Mouse (Mus musculus): Measurements from ENCODE around the gene Hist1h4h. TPM values are rescaled to one million over a fixed set of nuclear protein-coding genes. Genes with fewer than 3 reads are reported as not detected.
A peak's percentile ranks its signal among the peaks of the same experiment; 100 is the strongest.
"Not testable (repeated sequence)": the region's sequence is repeated elsewhere in the genome, so short reads cannot be mapped to it uniquely, and the experiment has no call there.

Hist1h4h gene
- polyA plus RNA-seq, 1 experiment from 2014 or later: 6.9 TPM

- WGBS: 67% methylated on average over 5 of the region's 5 CpGs
- H3K4me1 ChIP-seq: peaks cover 23% of the 10 kb centered on the region
- H3K4me3 ChIP-seq: no peak overlapping the region
- H3K27me3 ChIP-seq: no peaks in the 10 kb centered on the region
- no peak for ATAC-seq (ENCODE audit: low FRiP score)
- H3K4me2 ChIP-seq (replicated peaks): 0 out of 2 replicates have a peak overlapping the region, but pooled peaks have one; percentile 4
- no peaks in the 10 kb centered on the region for H3K9me3 ChIP-seq (replicated peaks)
- H3K9ac ChIP-seq: no peak overlapping the region
- H3K36me3 ChIP-seq: no peaks in the 10 kb centered on the region
- H3K27ac ChIP-seq: no peak overlapping the region
These were observed 7.4 kb downstream of the Hist1h4h start for GRCm38 (mm10) chr13:23538249-23538648.

- WGBS: 65% methylated on average over 1 of the region's 1 CpGs
- H3K36me3 ChIP-seq; ATAC-seq (ENCODE audit: low FRiP score); H3K4me3 ChIP-seq; H3K27ac ChIP-seq; H3K27me3 ChIP-seq; H3K9me3 ChIP-seq (replicated peaks); H3K9ac ChIP-seq; H3K4me2 ChIP-seq (replicated peaks): not testable (repeated sequence)
- H3K4me1 ChIP-seq: peaks cover 15% of the 10 kb centered on the region
These were observed 9.0 kb downstream of the Hist1h4h start for GRCm38 (mm10) chr13:23539821-23540220.

GRCm38 (mm10) chr13:23541497-23541896 lies 10.6 kb downstream of the Hist1h4h start:
- Histone ChIP-seq H3K9me3 (replicated peaks) (no peaks in the 10 kb centered on the region), H3K4me3 (no peak overlapping the region), H3K36me3 (no peaks in the 10 kb centered on the region), H3K27ac (no peak overlapping the region), H3K4me2 (replicated peaks) (no peak overlapping the region), H3K4me1 (peaks cover 8% of the 10 kb centered on the region), H3K27me3 (no peaks in the 10 kb centered on the region), H3K9ac (no peak overlapping the region)
- ATAC-seq (ENCODE audit: low FRiP score): no peak
- WGBS: 81% methylated on average over 3 of the region's 3 CpGs

- H3K4me2 ChIP-seq (replicated peaks): peak overlapping the region; percentile 69
- WGBS: 4% methylated on average over 3 of the region's 3 CpGs
- H3K27ac ChIP-seq: peak overlapping the region; percentile 84
- ATAC-seq (ENCODE audit: low FRiP score); H3K27me3 ChIP-seq; H3K36me3 ChIP-seq; H3K4me1 ChIP-seq; H3K9me3 ChIP-seq (replicated peaks): not testable (repeated sequence)
- H3K9ac ChIP-seq: peak overlapping the region; percentile 69
- peak overlapping the region; percentile 42 for H3K4me3 ChIP-seq
These were observed 11.6 kb downstream of the Hist1h4h start for GRCm38 (mm10) chr13:23542225-23542980.

GRCm38 (mm10) chr13:23542999-23543607 lies 12.3 kb downstream of the Hist1h4h start, which contains the start of gene Hist1h2bh:
TSS of gene Hist1h2bh (minus strand) at chr13:23543392.
- Histone ChIP-seq H3K4me2 (replicated peaks) (peak within 1 kb of the TSS; percentile 69), H3K9ac (peak within 1 kb of the TSS; percentile 69), H3K4me3 (peak within 1 kb of the TSS; percentile 46), H3K27ac (peak within 1 kb of the TSS; percentile 92)
- not testable (repeated sequence) for H3K9me3 ChIP-seq (replicated peaks); H3K4me1 ChIP-seq; H3K36me3 ChIP-seq; H3K27me3 ChIP-seq
- under 1% methylated on average over 38 of the region's 42 CpGs for WGBS
- ATAC-seq (ENCODE audit: low FRiP score): peak; percentile 88

GRCm38 (mm10) chr13:23543965-23544786 lies 13.3 kb downstream of the Hist1h4h start, which contains the start of gene Hist1h3f:
TSS of gene Hist1h3f (plus strand) at chr13:23544052.
- Histone ChIP-seq H3K27me3 (no peaks in the 10 kb centered on the region), H3K4me2 (replicated peaks) (peak within 1 kb of the TSS; percentile 69), H3K4me3 (peak within 1 kb of the TSS; percentile 46), H3K4me1 (peaks cover 4% of the 10 kb centered on the region), H3K36me3 (no peaks in the 10 kb centered on the region), H3K9me3 (replicated peaks) (no peaks in the 10 kb centered on the region), H3K27ac (peak within 1 kb of the TSS; percentile 92), H3K9ac (peak within 1 kb of the TSS; percentile 69)
- ATAC-seq (ENCODE audit: low FRiP score): peak; percentile 96
- under 1% methylated on average over 33 of the region's 45 CpGs for WGBS

- not testable (repeated sequence) for H3K9me3 ChIP-seq (replicated peaks); H3K36me3 ChIP-seq; H3K27me3 ChIP-seq; H3K4me1 ChIP-seq; ATAC-seq (ENCODE audit: low FRiP score)
- Histone ChIP-seq H3K27ac (peak overlapping the region; percentile 92), H3K4me2 (replicated peaks) (peak overlapping the region; percentile 69), H3K9ac (peak overlapping the region; percentile 54; the same call in 1 of the 2 replicates), H3K4me3 (peak overlapping the region; percentile 46)
- under 1% methylated on average over 11 of the region's 14 CpGs for WGBS
These were observed 13.9 kb downstream of the Hist1h4h start for GRCm38 (mm10) chr13:23544787-23545120.

GRCm38 (mm10) chr13:23546694-23547093 lies 15.8 kb downstream of the Hist1h4h start:
- Histone ChIP-seq H3K27ac (no peak overlapping the region), H3K4me1 (peaks cover 10% of the 10 kb centered on the region), H3K27me3 (no peaks in the 10 kb centered on the region), H3K4me3 (no peak overlapping the region), H3K4me2 (replicated peaks) (no peak overlapping the region), H3K9ac (no peak overlapping the region), H3K9me3 (replicated peaks) (no peaks in the 10 kb centered on the region), H3K36me3 (no peaks in the 10 kb centered on the region)
- ATAC-seq (ENCODE audit: low FRiP score): no peak
- WGBS: 81% methylated on average over 5 of the region's 5 CpGs

- ATAC-seq (ENCODE audit: low FRiP score): no peak
- 10% methylated on average over 3 of the region's 3 CpGs for WGBS
- H3K36me3 ChIP-seq: no peaks in the 10 kb centered on the region
These were observed 19.9 kb downstream of the Hist1h4h start for GRCm38 (mm10) chr13:23550761-23551145.

GRCm38 (mm10) chr13:23551146-23551834 lies 20.4 kb downstream of the Hist1h4h start, which contains the start of gene Hist1h4f:
TSS of gene Hist1h4f (minus strand) at chr13:23551648.
- WGBS: under 1% methylated on average over 47 of the region's 47 CpGs
- Histone ChIP-seq H3K4me2 (replicated peaks) (peak within 1 kb of the TSS; percentile 58), H3K4me1 (peaks cover 12% of the 10 kb centered on the region), H3K27ac (peak within 1 kb of the TSS; percentile 89), H3K4me3 (peak within 1 kb of the TSS; percentile 41), H3K9ac (peak within 1 kb of the TSS; percentile 59)
- H3K36me3 ChIP-seq; H3K9me3 ChIP-seq (replicated peaks); H3K27me3 ChIP-seq: not testable (repeated sequence)
- peak; percentile 87 for ATAC-seq (ENCODE audit: low FRiP score)

More at GRCm38 (mm10) chr13:23550761-23551145, 19.9 kb downstream of the Hist1h4h start:
- H3K4me2 ChIP-seq (replicated peaks): peak overlapping the region; percentile 58
- peak overlapping the region; percentile 59 for H3K9ac ChIP-seq
- no peaks in the 10 kb centered on the region for H3K27me3 ChIP-seq
- H3K4me3 ChIP-seq: peak overlapping the region; percentile 41
- peaks cover 12% of the 10 kb centered on the region for H3K4me1 ChIP-seq
- peak overlapping the region; percentile 89 for H3K27ac ChIP-seq
- H3K9me3 ChIP-seq (replicated peaks): no peaks in the 10 kb centered on the region

GRCm38 (mm10) chr13:23551931-23552914 lies 21.4 kb downstream of the Hist1h4h start:
- Histone ChIP-seq H3K36me3 (no peaks in the 10 kb centered on the region), H3K4me3 (peak overlapping the region; percentile 41; the same call in 1 of the 2 replicates), H3K9ac (no peak overlapping the region), H3K9me3 (replicated peaks) (no peaks in the 10 kb centered on the region), H3K4me2 (replicated peaks) (peak overlapping the region; percentile 58), H3K27ac (peak overlapping the region; percentile 89), H3K27me3 (no peaks in the 10 kb centered on the region), H3K4me1 (peaks cover 17% of the 10 kb centered on the region)
- ATAC-seq (ENCODE audit: low FRiP score): no peak
- 51% methylated on average over 8 of the region's 8 CpGs for WGBS
